Mouse (Mus musculus) cerebellum, postnatal 14 days (tissue): ENCODE data around the gene Elovl4.

Source experiments
- DNase-seq, 2 experiments: peaks; one replicate each; pipeline ENCODE4 v3.0.0; 2021; ENCODE audit warnings: mixed read lengths in 2 of 2

The Elovl4 gene

GRCm38 (mm10) chr9:83805977-83806815 lies at the start of gene Elovl4:
Gene Elovl4, minus strand, starts transcription at chr9:83806277.
- peak; percentile 90 to 94 for DNase-seq

- DNase-seq, result no peak
These were observed 46.4 kb upstream of the Elovl4 start for GRCm38 (mm10) chr9:83852464-83852863.

- DNase-seq, result no peak
These were observed 28.8 kb upstream of the Elovl4 start for GRCm38 (mm10) chr9:83834748-83835313.

- DNase-seq, result peak; percentile 93 to 94
These were observed 28.0 kb upstream of the Elovl4 start, which contains the start of gene Ttk for GRCm38 (mm10) chr9:83833811-83834747. Gene Ttk, plus strand, starts transcription at chr9:83834689.

- no peak for DNase-seq
These were observed 25.1 kb upstream of the Elovl4 start for GRCm38 (mm10) chr9:83831152-83831551.

GRCm38 (mm10) chr9:83829896-83830295 lies 23.8 kb upstream of the Elovl4 start:
- no peak for DNase-seq

GRCm38 (mm10) chr9:83822925-83823324 lies 16.8 kb upstream of the Elovl4 start:
- DNase-seq, result no peak

- DNase-seq, result no peak
These were observed 14.9 kb upstream of the Elovl4 start for GRCm38 (mm10) chr9:83820976-83821375.

- no peak for DNase-seq
These were observed 13.1 kb upstream of the Elovl4 start for GRCm38 (mm10) chr9:83819188-83819587.

GRCm38 (mm10) chr9:83807562-83807961 lies 1.5 kb upstream of the Elovl4 start:
- DNase-seq, result peak; percentile 72 to 78

GRCm38 (mm10) chr9:83805164-83805976 lies 707 bp downstream of the Elovl4 start:
- peak; percentile 57 to 68 for DNase-seq

- DNase-seq, result no peak
These were observed 1.7 kb downstream of the Elovl4 start for GRCm38 (mm10) chr9:83804341-83804740.

- peak; percentile 27 to 66 for DNase-seq
These were observed 8.2 kb downstream of the Elovl4 start for GRCm38 (mm10) chr9:83797898-83798297.

- DNase-seq, result no peak
These were observed 9.2 kb downstream of the Elovl4 start for GRCm38 (mm10) chr9:83796875-83797274.

- DNase-seq, result no peak
These were observed 16.8 kb downstream of the Elovl4 start for GRCm38 (mm10) chr9:83789326-83789725.

GRCm38 (mm10) chr9:83785501-83785900 lies 20.6 kb downstream of the Elovl4 start:
- no peak for DNase-seq

- no peak for DNase-seq
These were observed 27.6 kb downstream of the Elovl4 start for GRCm38 (mm10) chr9:83778317-83778960.

GRCm38 (mm10) chr9:83761318-83761717 lies 44.8 kb downstream of the Elovl4 start:
- no peak for DNase-seq

- DNase-seq, result no peak
These were observed 74.2 kb downstream of the Elovl4 start for GRCm38 (mm10) chr9:83731877-83732276.

- DNase-seq, result no peak
These were observed 75.2 kb downstream of the Elovl4 start for GRCm38 (mm10) chr9:83730836-83731235.
